In the genomic region with DNA sequence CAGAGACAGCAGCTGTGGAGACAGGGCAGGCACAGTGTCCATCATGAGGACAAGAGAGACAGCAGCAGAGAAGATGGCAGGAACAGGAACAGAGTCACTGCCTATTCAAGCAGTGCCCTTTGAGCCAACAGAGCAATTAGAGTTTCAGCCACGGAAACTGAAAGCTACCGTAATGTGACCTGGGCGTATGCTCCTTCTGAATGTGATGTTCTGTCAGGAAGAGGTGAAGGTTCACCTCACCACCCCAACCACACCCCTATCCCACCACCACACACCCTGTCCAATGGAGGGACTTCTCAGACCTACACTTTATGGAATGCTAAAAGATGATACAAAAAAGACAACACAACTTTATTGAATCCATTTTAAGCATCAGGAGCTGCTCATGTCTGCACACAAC, we compare ENCODE assay signal across 11 mouse cellular contexts. TPM values are rescaled to one million over a fixed set of nuclear protein-coding genes. Genes with fewer than 3 reads are reported as not detected.
"Had no signal": no experiment of that assay in that cellular context is flagged by ENCODE, and none has a peak within 500 bp of the region (broad histone marks: within the 10 kb centered on the region; RNA-seq: fewer than 3 reads in every experiment).

No protein-coding gene starts in this region.

RNA-seq across cellular contexts. Expression of a gene that starts 19.8 kb away (rescaled TPM):
- polyA plus RNA-seq: liver, embryonic 14.5 days; lung, embryonic 14.5 days; lung, embryonic 16.5 days; midbrain, embryonic 10.5 days; midbrain, embryonic 12.5 days; midbrain, embryonic 14.5 days; midbrain, embryonic 16.5 days; myocyte; neural tube, embryonic 11.5 days; neural tube, embryonic 13.5 days; neural tube, embryonic 15.5 days had no signal

RNA-seq across cellular contexts. Expression of a gene that starts 20.2 kb away (rescaled TPM):
- polyA plus RNA-seq: liver, embryonic 14.5 days; lung, embryonic 14.5 days; lung, embryonic 16.5 days; midbrain, embryonic 10.5 days; midbrain, embryonic 12.5 days; midbrain, embryonic 14.5 days; midbrain, embryonic 16.5 days; myocyte; neural tube, embryonic 11.5 days; neural tube, embryonic 13.5 days; neural tube, embryonic 15.5 days had no signal
